Mouse (Mus musculus) megakaryocyte progenitor cell, adult 5-6 weeks (primary cell): ENCODE data around the gene Lama1. TPM values are rescaled to one million over a fixed set of nuclear protein-coding genes. Genes with fewer than 3 reads are reported as not detected.
A peak's percentile ranks its signal among the peaks of the same experiment; 100 is the strongest.
"Not testable (repeated sequence)": the region's sequence is repeated elsewhere in the genome, so short reads cannot be mapped to it uniquely, and the experiment has no call there.

Source experiments
- ATAC-seq: replicated peaks from 2 replicates; pipeline ENCODE4 v1.8.0; 2016; ENCODE audit warnings: mild to moderate bottlenecking, moderate TSS enrichment, inconsistent platforms; ENCODE audit not compliant: poor library complexity
- total RNA-seq, 2 experiments: library from RNA; stranded (forward) in 1 of 2; stranded (reverse) in 1 of 2; fragments of 157-497, 149-512 nt in 1 of 2; fragments of 200-1000 nt in 1 of 2; gene quantifications; 2 replicates each; pipeline versions ENCODE4 v1.2.3 to v1.2.4; 2015 to 2017

Gene Lama1
- total RNA-seq, 2 experiments from 2014 or later, result not detected

- no peak for ATAC-seq
Observed at GRCm38 (mm10) chr17:67712929-67713328, 15.9 kb downstream of the Lama1 start.

DNA sequence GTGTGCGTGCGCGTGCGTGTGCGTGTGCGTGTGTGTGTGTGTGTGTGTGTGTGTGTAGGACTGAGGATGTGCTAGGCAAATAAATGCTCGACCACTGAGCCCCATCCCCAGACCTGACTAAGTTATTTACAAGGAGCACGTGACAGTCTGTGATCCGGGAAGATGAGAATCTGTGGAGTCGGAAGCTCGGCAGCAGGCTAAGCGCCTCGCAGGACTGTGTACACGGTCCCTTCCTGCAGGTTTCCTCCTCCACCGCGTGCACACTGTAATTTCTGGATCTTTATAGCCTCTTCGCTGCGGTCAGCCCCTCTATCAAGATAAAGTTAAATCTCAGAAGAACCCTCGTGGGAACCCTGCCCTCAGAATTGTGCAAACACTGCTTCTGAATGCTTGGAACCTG, 18.4 kb downstream of the Lama1 start:
- ATAC-seq, result no peak

DNA sequence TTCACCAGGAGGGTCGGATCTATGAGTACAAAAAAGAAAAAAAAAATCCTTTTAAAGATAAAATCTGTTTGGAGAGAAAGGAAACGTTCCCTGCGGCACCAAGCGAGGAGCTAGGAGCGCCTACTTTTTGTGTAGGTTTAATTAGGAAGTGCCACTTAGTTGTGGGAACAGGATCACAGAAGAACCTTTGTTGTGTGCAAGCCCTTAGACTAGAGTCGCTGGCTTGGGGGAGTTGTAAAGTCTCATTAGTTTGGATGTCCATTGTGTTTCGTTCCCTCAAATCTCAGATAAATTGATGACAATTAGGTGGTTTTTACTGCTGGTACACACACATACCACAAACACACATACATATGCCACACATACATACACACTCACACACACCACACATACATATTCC, 25.0 kb downstream of the Lama1 start:
- no peak for ATAC-seq

GRCm38 (mm10) chr17:67722578-67722977, 25.5 kb downstream of the Lama1 start:
- ATAC-seq, result no peak

DNA sequence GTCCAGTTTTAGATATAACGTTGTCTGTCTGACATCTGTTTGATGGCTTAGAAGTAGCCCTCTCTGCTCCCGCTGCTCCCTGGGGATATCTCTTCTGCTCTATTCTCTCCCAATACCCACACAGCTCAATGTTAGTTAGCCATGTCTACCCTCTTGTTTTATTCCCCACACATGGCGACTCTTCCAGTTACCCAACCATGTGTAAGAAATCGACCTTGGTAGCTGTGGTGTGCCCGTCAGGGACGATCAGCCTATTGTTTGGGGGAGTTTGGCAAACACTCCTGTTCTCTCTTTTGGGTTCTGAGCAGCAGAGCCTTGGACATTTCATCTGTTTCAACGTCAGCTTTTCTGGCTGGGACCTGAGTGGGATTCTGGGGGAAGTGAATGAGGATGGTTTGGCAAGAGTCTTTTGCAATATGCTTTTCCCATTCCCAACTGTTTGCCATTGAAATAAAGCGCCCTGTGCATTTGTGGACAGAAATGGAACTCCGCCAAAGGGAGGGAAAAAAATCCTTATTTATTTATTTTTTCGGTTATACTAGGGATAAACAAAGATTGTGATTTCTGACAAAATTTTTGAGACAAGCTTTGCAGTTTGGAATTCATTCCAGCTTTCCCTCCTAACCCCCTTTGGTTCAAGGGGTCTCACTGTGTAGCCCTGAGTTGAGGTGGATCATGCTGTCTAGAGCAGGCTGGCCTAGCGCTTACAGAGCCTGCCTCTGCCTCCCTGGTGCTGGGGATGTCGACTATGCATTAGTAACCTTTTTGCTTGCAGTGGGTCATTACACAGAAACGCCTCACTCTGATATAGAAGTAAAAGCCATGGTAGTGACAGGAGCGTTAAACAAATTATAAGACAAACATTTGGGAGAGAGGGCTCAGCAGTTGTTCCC, 26.4 kb downstream of the Lama1 start:
- ATAC-seq, result no peak

DNA sequence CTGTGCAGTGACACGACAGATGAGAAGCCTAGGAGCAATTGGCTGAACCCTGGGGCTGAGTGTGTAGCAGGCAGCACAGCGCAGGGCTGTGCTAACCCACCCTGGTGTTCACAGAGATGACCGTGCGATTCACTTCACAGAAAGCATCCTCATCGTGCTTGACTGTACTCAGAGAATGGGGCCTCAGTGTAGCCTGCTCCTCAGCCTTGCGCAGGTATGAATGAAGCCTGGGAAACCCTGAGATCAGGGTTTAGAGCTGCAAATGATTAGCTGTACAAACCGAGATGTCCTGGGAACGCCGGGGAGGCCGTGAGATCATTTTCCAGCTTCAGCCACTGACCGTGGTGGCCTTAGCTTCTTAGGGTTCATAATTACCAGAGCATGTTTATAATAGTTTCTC, 29.5 kb downstream of the Lama1 start:
- no peak for ATAC-seq

- ATAC-seq, result no peak
Observed at GRCm38 (mm10) chr17:67728751-67729150, 31.7 kb downstream of the Lama1 start.

DNA sequence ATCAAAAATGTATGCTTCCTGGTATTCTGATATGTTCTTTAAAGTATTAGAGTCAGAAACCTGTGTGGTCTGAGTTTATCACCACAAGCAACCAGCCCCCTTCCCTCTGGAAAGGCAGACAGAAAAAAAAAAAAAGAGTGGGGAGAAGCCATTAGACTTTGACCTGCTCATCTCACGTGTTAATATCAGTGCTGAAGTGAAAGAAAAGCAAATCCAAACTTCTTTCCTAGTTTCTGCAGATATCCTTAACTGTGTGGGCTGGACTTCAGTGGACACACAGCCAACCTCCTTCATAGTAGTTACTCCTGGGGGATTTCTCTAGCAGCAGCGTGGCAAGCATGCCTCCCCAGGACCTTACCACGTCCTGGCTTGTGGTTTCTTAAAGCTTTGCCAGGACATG, 34.0 kb downstream of the Lama1 start:
- ATAC-seq, result no peak

DNA sequence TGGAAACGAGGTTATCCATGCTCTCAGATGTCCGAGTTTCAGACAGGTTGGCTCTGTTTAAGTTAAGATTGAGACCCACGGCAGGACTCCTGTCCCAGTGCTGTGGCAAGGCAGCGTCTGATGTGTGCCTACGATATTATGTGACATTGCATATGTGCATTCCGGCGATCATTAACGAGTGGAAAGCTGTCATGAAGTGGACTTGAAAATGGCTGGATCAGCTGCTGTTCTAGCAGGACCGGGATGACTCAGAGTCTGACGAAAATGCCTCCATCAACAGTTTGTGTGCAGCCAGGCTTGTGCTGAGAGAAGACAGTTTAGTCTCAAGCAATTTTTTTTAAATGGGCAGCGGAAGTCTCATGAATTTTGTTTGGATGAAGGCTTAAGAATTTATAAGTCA, 34.9 kb downstream of the Lama1 start:
- ATAC-seq, result no peak

DNA sequence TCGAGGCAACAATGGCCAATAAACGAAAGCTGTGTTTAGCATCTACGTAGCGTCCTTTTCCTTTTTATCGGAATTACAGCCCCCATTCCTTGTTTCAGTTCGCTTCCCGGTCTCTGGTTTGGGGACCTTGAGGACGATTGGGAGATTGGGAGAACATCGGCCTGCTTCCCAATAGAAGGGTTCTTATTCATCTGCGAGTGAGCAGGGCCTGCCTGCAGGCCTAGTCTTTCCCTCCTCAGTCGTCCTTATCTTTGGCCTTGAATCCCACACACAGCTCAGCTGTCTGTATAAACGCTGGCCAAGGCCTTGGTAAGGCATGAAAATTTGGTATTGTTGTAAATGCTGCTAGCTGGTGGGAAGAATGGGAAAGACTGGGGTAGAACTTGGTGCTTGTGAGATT, 36.5 kb downstream of the Lama1 start:
- ATAC-seq, result no peak

- no peak for ATAC-seq
Observed at GRCm38 (mm10) chr17:67735722-67736121, 38.7 kb downstream of the Lama1 start.

DNA sequence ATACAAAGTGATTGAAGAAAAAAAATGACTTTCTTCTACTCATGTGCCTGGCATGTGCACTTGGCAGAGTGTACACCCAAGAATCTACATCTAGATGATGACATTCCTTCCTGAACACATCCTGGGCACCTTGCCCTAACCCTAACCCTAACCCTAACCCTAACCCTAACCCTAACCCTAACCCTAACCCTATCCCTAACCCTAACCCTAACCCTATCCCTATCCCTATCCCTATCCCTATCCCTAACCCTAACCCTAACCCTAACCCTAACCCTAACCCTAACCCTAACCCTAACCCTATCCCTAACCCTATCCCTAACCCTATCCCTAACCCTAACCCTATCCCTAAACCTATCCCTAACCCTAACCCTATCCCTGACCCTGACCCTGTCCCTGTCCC, 44.2 kb downstream of the Lama1 start:
- not testable (repeated sequence) for ATAC-seq

DNA sequence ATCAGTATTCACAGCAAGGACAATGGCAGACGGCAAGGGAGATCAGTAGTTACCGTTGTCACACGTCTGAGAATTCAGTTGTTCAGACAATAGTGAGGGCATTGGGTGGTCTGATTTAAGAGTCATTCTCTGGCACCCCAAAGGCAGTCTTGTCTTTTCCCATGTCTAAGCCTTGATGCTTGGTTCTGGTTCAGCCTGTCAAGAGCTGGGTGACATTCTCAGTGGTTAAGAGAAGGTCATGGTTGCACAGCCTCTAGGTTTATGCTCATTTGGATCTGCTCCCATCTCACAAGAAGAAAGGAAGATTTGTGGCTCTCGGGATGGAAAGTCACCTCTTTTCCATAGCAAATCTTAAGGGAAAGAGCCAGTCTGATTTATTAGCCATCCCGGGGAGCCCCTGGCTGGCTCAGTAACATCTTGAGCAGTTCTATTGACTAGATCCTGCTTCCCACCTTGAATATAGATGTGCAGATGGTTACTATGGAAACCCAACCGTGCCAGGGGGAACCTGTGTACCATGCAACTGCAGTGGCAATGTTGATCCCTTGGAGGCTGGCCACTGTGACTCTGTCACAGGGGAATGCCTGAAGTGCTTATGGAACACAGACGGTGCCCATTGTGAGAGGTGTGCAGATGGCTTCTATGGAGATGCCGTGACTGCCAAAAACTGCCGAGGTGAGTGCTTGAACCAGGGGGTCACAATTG, 67.3 kb downstream of the Lama1 start:
- ATAC-seq, result no peak

- no peak for ATAC-seq
Observed at GRCm38 (mm10) chr17:67773608-67774007, 76.5 kb downstream of the Lama1 start.

GRCm38 (mm10) chr17:67776764-67777163, 79.7 kb downstream of the Lama1 start:
- peak; percentile 71; the same call in 1 of the 2 replicates for ATAC-seq

DNA sequence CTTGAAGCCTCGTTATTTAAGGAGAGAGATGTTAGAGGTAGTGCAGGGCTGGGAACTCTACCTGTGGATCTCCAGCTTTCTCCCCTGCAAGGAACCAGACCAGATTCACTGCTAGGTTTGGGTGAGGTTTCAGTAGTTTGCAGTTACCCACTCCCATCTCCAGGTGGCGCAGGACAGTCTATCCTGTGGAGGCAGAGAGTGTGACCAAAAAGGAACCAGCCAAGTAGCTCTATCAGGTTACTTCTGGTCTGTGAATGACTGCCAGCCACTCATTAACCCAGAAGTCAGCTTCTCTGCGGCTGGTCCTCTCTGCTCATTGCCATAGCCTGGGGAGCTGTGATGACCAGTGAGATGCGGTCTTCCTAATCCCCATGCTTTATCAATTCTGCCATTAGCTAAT, 82.8 kb downstream of the Lama1 start:
- ATAC-seq, result peak; percentile 80

GRCm38 (mm10) chr17:67791091-67791490, 94.0 kb downstream of the Lama1 start:
- no peak for ATAC-seq

- ATAC-seq, result no peak
Observed at GRCm38 (mm10) chr17:67809171-67809570, 112.1 kb downstream of the Lama1 start.

DNA sequence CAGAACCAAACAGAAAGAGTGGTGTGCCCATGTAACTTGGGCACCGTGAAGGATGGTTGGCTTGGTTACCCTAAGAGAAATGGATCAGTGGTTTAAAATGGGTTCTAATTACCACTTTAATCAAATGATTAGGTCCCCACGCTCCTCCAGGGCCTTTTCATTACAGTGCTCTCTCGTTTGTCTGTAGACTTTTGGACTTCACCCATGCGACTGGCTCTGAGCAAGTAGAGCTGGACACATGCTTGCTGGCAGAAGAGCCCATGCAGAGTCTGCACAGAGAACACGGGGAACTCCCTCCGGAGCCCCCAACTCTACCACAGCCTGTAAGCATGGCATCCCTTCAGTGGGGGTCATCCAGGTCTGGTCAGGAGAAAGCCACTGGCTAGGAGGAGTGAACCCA, 116.6 kb downstream of the Lama1 start:
- no peak for ATAC-seq

GRCm38 (mm10) chr17:67815720-67816119, 118.7 kb downstream of the Lama1 start:
- ATAC-seq, result no peak

GRCm38 (mm10) chr17:67816916-67817315, 119.9 kb downstream of the Lama1 start:
- ATAC-seq, result no peak

DNA sequence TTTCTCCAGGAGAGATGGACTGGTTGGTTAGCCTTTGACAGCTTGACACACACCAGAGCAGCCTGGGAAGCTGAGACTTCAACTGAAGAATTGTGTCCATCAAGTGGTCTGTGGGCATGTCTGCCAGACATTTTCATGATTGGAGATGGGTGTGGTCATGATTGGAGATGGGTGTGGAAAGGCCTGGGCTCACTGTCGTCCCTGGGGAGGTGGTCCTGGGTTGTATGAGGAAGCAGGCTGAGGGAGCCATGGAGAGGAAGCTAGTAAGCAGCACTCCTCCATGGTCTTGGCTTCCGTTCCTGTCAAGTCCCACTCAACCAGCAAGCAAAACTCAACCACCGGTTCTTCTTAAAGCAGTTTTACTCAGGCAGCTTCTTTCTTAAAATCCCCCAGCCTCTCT, 130.4 kb downstream of the Lama1 start:
- ATAC-seq, result no peak
